Mouse (Mus musculus): ENCODE data around the gene Tgfbr1. TPM values are rescaled to one million over a fixed set of nuclear protein-coding genes. Genes with fewer than 3 reads are reported as not detected.

Gene Tgfbr1
- polyA plus RNA-seq, 1 experiment, result 6.2 TPM

DNA sequence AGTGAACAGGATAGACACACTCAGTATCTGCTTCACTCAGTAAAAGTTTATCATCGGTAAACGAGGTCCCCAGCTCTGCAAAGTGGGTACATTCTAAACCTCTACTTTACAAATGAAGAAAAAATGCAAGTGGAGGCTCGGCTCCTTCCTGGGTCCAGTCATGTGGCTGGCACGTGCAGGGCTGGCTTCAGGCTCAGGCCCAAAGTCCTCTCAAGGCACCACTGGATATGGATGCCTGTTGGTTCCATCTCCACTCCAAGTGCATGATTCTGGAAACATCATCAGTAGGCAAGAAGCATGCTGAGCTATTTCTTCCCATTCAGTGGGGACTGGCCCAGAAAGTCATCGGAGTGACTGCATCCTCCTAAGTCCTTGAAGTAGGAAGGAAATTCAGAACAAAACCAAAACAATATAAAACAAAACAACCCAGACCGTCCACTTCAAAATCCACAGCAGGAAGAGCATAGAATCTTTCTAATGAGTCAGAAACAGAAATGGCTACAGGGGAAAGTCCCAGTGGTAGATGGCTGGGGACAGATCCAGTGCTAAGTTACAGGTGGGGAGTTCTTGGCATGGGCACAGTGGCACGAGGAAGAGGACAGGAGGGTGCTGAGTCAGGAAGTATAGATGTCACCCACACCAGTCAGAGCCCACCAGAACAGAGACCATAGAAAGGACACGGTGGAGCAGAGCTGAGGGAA is 39.2 kb upstream of the Tgfbr1 start:
- WGBS, result 79% methylated on average over 8 of the region's 8 CpGs
- no peaks in the 10 kb centered on the region; the same call in 1 of the 2 replicates for H3K27me3 ChIP-seq (ENCODE audit: control insufficient read depth, insufficient read depth, low read length)
- TF ChIP-seq CTCF (IDR thresholded peaks at IDR 0.05; ENCODE audit: borderline replicate concordance, insufficient read depth, low read depth, low read length), result no peak
- no peak for TF ChIP-seq POLR2A (IDR thresholded peaks at IDR 0.05; ENCODE audit: borderline replicate concordance, insufficient read depth, low read length)
- H3K4me3 ChIP-seq (replicated peaks; ENCODE audit: insufficient read depth, low read depth, low read length), result no peak overlapping the region
- no peaks in the 10 kb centered on the region; the same call in 1 of the 2 replicates for H3K4me1 ChIP-seq (ENCODE audit: control insufficient read depth, insufficient read depth, low read length)
- no peak for DNase-seq
- H3K27ac ChIP-seq (ENCODE audit: insufficient read depth, low read length), result no peak overlapping the region

DNA sequence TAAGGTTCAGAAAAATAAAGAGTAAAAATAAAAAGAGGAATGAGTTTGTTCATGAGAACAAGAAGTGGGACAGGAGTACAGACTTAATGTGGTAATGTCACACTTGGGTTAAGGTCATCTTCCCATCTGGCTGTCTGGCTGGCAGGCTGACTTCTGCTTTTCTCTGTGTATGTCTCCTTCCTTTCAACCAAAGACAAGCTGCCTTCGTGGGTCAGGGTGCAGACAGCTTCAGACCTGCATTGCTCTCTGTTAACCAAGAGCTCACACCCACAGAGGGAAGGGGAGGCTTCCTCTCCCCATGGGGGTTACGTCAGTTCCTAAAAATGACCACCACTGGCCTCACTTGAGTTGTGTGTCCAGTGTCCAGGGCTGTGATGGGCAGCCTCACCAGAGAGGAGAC is 37.6 kb upstream of the Tgfbr1 start:
- TF ChIP-seq CTCF (IDR thresholded peaks at IDR 0.05; ENCODE audit: borderline replicate concordance, insufficient read depth, low read depth, low read length) (no peak), POLR2A (IDR thresholded peaks at IDR 0.05; ENCODE audit: borderline replicate concordance, insufficient read depth, low read length) (no peak)
- Histone ChIP-seq H3K4me1 (ENCODE audit: control insufficient read depth, insufficient read depth, low read length) (no peaks in the 10 kb centered on the region; the same call in 1 of the 2 replicates), H3K27ac (ENCODE audit: insufficient read depth, low read length) (no peak overlapping the region), H3K27me3 (ENCODE audit: control insufficient read depth, insufficient read depth, low read length) (no peaks in the 10 kb centered on the region; the same call in 1 of the 2 replicates), H3K4me3 (replicated peaks; ENCODE audit: insufficient read depth, low read depth, low read length) (no peak overlapping the region)
- WGBS, result 78% methylated on average over 2 of the region's 2 CpGs
- DNase-seq, result no peak

DNA sequence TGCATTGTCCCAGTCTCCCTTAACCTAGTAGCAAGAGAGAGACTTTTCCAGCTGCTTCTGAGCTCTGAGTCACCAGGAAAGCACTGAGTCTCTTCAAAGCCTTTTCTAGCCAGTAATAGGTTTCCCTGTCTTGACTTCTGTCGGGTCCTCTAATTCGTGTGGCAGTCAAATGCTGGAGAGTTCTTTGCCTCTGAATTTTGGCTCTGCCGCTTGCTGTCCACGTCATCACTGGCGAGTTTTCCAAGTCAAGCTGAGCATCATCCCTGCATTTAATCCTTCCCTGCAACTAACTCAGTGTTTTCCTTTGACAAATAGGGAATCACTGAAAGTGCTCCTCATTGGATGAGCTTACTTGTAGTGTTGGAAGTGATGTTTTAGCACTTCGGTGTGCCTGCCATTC is 36.6 kb upstream of the Tgfbr1 start:
- no peaks in the 10 kb centered on the region; the same call in 1 of the 2 replicates for H3K4me1 ChIP-seq (ENCODE audit: control insufficient read depth, insufficient read depth, low read length)
- H3K27me3 ChIP-seq (ENCODE audit: control insufficient read depth, insufficient read depth, low read length), result no peaks in the 10 kb centered on the region; the same call in 1 of the 2 replicates
- WGBS, result 32% methylated on average over 6 of the region's 6 CpGs
- no peak overlapping the region for H3K4me3 ChIP-seq (replicated peaks; ENCODE audit: insufficient read depth, low read depth, low read length)
- no peak overlapping the region for H3K27ac ChIP-seq (ENCODE audit: insufficient read depth, low read length)
- DNase-seq, result peak; percentile 23 to 31
- no peak for TF ChIP-seq POLR2A (IDR thresholded peaks at IDR 0.05; ENCODE audit: borderline replicate concordance, insufficient read depth, low read length)
- no peak for TF ChIP-seq CTCF (IDR thresholded peaks at IDR 0.05; ENCODE audit: borderline replicate concordance, insufficient read depth, low read depth, low read length)

DNA sequence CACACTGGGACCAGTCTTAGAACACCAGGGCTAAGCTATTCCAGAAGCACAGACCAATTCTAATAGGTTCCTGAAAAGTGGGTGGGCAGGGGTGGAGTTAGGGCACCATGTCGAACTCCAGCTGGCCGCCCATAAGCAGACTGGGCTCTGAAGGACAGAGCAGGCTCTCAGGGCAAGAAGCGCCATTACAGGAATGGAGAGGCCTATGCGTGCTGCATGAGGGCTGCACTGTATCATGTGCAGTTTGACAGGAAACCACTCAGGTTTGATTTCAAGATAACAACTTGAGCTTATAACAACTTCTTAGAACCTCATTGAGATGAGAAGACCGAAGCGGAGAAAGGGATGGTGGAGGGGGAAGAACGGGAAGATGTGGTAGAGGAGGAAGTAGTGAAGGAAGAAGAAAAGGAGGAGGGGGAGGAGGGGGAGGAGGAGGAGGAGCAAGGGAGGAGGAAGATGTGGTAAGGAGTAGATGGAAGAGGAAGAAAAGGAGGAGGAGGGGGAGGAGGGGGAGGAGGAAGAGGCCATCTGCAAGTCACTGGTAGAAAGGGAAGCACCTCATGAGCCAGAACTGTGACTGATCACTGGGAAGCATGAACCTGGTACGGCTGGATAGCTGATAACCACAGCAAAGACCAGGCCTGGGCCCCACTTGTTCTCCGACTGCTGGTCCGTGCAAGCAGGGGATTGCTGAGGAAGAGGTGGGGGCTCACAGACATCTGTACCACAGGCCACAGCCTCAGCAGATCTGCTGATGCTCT is 33.3 kb upstream of the Tgfbr1 start:
- Histone ChIP-seq H3K27ac (ENCODE audit: insufficient read depth, low read length) (no peak overlapping the region), H3K4me1 (ENCODE audit: control insufficient read depth, insufficient read depth, low read length) (no peaks in the 10 kb centered on the region; the same call in 1 of the 2 replicates), H3K4me3 (replicated peaks; ENCODE audit: insufficient read depth, low read depth, low read length) (no peak overlapping the region), H3K27me3 (ENCODE audit: control insufficient read depth, insufficient read depth, low read length) (no peaks in the 10 kb centered on the region)
- DNase-seq, result no peak
- TF ChIP-seq CTCF (IDR thresholded peaks at IDR 0.05; ENCODE audit: borderline replicate concordance, insufficient read depth, low read depth, low read length) (no peak), POLR2A (IDR thresholded peaks at IDR 0.05; ENCODE audit: borderline replicate concordance, insufficient read depth, low read length) (no peak)
- WGBS, result 94% methylated on average over 10 of the region's 10 CpGs

DNA sequence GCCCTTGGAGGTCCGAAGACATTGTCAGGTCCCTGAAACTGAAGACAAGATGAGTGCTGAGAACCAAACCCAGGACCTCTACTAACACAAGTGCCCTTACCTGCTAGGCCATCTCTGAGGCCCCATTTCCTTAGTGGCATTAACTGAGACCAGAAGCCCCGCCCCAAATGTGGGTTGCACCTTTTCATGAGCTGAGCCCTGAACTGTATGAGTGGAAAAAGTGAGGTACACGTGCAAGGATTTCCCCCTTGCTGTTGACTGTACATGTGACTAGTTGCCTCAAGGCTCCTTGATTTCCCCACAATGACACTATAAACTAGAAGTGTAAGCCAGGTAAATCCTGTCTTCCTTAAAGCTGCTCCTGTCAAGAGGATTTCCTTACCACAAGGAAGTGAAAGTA is 30.7 kb upstream of the Tgfbr1 start:
- DNase-seq, result no peak
- TF ChIP-seq CTCF (IDR thresholded peaks at IDR 0.05; ENCODE audit: borderline replicate concordance, insufficient read depth, low read depth, low read length) (no peak), POLR2A (IDR thresholded peaks at IDR 0.05; ENCODE audit: borderline replicate concordance, insufficient read depth, low read length) (no peak)
- 86% methylated on average over 3 of the region's 3 CpGs for WGBS
- H3K27me3 ChIP-seq (ENCODE audit: control insufficient read depth, insufficient read depth, low read length), result no peaks in the 10 kb centered on the region
- H3K4me1 ChIP-seq (ENCODE audit: control insufficient read depth, insufficient read depth, low read length), result no peaks in the 10 kb centered on the region
- no peak overlapping the region for H3K27ac ChIP-seq (ENCODE audit: insufficient read depth, low read length)
- no peak overlapping the region for H3K4me3 ChIP-seq (replicated peaks; ENCODE audit: insufficient read depth, low read depth, low read length)

DNA sequence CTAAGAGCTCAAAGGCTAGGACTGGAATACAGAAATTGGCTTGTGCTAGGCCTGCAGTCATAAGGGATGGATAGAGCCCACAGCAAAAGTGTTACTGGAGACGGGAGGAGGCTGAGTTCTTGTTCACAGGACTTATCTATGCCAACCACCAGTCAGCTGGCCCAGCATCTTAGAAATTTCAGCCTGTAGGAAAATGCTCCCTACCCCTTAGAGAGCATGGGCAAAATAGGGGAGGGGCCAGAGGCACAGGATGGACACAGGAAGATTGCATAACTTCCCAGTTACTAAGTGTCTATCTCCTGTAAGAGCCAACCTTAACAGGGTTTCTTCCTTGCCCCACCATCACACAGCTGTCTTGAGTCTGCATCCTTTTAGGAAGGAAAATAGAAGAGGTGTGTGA is 28.8 kb upstream of the Tgfbr1 start:
- Histone ChIP-seq H3K27me3 (ENCODE audit: control insufficient read depth, insufficient read depth, low read length) (no peaks in the 10 kb centered on the region), H3K27ac (ENCODE audit: insufficient read depth, low read length) (no peak overlapping the region), H3K4me1 (ENCODE audit: control insufficient read depth, insufficient read depth, low read length) (no peaks in the 10 kb centered on the region), H3K4me3 (replicated peaks; ENCODE audit: insufficient read depth, low read depth, low read length) (no peak overlapping the region)
- TF ChIP-seq POLR2A (IDR thresholded peaks at IDR 0.05; ENCODE audit: borderline replicate concordance, insufficient read depth, low read length), result no peak
- TF ChIP-seq CTCF (IDR thresholded peaks at IDR 0.05; ENCODE audit: borderline replicate concordance, insufficient read depth, low read depth, low read length), result no peak
- 81% methylated on average over 1 of the region's 1 CpGs for WGBS
- DNase-seq, result no peak

DNA sequence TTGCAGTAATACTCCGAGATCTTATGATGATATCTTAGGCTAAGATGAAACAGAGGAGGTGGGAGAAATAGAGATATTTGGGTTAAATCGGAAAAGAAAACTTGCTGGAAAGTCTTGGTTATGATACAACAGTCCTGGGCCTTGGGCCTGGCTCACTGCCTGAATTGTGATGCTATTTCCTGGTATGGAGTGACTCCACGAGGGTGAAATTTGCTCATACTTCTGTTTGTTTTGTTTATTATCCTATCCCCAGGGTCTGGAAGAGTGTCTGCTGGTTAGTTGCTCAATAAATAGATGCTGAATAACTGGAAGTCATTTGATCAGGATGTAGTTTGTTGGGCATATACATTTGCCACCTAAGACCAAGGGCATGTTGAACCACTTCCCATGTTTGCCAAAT is 25.2 kb upstream of the Tgfbr1 start:
- TF ChIP-seq POLR2A (IDR thresholded peaks at IDR 0.05; ENCODE audit: borderline replicate concordance, insufficient read depth, low read length) (no peak), CTCF (IDR thresholded peaks at IDR 0.05; ENCODE audit: borderline replicate concordance, insufficient read depth, low read depth, low read length) (no peak)
- no peak overlapping the region for H3K27ac ChIP-seq (ENCODE audit: insufficient read depth, low read length)
- DNase-seq, result no peak
- no peaks in the 10 kb centered on the region; the same call in 1 of the 2 replicates for H3K27me3 ChIP-seq (ENCODE audit: control insufficient read depth, insufficient read depth, low read length)
- H3K4me3 ChIP-seq (replicated peaks; ENCODE audit: insufficient read depth, low read depth, low read length), result no peak overlapping the region
- 90% methylated on average over 3 of the region's 3 CpGs for WGBS
- no peaks in the 10 kb centered on the region for H3K4me1 ChIP-seq (ENCODE audit: control insufficient read depth, insufficient read depth, low read length)

All from cerebellum, adult 2 months (tissue).